Mouse (Mus musculus) frontal cortex, adult 2 months (tissue): ENCODE measurements at regions not wholly inside any gene's neighbourhood (a gene's known extent, or its start where the extent isn't known, plus 50 kb on each side); places are given as distances from the start of the nearest gene placed in this dataset.
A peak's percentile ranks its signal among the peaks of the same experiment; 100 is the strongest.

Experiments used
- DNase-seq, 2 experiments: peaks; one replicate each; pipeline ENCODE4 v3.0.0; 2022; ENCODE audit warnings: low spot score in 1 of 2; ENCODE audit errors: extremely low spot score in 1 of 2

DNA sequence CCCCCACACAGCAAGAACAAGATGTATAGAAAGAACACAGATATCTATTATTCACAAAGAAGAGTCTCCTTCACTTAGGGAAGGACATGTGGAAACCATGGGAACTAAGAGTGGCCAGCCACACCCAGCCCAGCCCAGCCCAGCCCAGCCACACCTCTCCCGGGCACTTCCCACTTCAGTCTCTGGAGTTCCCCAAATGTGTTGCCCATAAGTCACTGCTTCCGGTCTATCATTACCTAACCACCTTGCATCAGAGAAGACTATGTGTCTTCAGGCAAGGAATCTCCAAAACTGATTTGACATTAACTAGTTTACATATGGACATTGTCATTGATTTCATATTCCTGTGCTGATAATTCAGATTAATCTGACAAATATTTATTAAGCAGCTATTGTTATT is 147.6 kb downstream of the Nfkbiz start:
- DNase-seq = no peak

DNA sequence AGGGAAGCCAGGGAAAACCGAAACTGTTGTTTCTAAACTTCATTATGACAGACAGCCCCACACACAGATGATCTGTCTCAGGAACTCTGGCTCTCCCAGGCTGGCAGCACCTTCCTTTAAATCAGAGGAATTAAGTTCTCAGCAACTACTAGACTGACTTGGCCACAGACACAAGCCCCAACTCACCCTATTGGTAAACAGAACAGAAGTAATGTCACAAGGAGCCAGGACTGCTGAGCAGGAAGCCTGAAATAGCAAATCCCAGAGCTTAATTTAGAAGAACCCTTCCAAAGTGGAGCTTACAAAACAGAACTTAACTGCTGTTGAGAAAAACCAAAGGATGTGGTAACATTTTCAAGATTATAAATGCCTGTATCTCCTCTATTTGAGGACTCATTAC is 174.8 kb downstream of the Nfkbiz start:
- peak in 1 of 2 experiments; percentile 1 for DNase-seq

DNA sequence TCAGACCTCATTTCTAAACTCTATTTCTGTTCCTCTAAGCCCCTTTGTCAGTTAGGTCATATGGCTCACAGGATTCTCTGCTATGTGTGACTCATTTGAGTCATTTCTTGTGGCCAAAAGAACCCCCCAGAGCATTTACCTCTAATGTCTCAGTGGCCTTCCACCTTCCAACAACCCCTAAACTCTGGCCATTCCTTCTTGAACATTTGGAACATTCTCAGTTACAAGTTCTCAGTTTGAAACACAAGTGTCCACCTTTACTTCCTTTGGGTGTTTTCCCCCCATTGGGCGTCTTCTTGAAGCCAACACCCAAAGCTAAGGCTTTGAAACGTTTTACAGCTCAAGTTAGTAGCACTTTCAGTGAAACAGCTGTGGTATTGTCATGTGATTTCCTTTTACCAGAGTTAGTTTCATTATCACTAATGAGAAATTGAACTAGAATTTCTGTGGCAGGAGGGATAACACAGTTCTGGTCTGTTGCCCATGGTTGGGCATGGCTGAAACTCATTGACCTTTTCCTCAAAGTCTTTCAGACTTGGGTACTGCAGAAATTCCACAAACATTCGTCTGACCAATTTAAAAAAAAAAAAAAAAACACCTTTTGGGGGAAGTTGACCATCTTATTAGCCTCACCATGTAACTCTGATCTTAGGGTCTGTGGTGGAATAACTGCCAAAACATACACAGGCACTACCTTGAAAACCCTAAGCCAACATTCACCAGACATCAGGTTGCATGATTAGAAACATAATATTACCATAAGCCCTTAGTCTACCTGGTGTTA is 201.8 kb downstream of the Nfkbiz start:
- DNase-seq = no peak

DNA sequence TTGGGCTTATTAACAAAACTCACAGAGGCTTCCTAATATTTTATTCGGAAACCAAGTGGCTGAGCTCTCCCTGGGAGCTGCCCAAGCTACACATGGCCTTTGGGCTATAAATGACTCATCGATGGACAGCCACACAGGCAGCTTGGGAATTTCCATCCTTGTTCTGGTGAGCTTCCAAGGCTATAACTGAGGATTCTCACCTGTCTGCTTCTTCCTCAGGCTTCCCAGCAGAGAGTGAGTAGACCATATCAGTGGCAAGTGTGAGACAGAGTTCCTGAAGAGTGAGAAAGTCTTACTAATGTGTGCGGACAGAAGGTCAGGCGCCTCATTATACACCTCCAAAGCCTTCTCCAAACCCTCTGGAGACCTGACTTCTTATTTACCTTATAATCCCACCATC is 202.5 kb downstream of the Nfkbiz start:
- DNase-seq = no peak

DNA sequence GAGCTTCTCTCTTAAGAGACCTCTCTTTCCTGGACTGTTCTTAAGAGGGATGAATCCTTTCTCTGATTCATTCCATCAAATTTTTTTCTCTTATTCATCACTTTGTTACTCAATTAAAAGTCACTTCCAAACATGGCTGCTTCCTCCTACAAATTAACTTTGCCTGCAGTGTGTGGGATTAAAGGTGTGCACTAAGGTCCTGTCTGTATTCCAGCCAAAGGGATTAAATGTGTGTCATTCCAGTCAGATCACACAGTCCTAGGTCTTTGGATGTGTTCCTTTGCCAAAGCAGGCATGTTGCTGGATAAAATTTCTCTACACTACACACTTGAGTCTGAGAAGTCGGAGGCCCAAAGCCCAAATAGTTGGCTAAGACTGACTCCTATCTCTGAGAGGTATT is 204.0 kb downstream of the Nfkbiz start:
- no peak for DNase-seq

DNA sequence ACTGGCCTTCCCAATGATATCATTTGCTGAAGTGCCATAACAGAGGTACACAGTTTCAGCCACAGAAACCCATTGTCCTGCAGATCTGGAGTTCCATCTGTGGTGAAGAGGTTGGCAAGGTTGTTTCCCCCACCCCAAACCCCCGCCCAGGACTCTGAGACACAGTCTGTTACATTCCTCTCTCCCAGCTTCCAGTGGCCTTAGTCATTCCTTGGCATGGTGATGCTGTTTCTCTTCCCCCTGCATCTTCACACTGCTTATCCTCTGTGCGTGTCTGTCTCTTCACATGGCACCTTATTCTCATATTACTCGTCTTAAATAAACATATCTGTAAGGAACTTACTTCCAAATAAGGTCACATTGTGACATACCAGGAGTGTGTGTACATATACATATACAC is 206.5 kb downstream of the Nfkbiz start:
- no peak for DNase-seq

DNA sequence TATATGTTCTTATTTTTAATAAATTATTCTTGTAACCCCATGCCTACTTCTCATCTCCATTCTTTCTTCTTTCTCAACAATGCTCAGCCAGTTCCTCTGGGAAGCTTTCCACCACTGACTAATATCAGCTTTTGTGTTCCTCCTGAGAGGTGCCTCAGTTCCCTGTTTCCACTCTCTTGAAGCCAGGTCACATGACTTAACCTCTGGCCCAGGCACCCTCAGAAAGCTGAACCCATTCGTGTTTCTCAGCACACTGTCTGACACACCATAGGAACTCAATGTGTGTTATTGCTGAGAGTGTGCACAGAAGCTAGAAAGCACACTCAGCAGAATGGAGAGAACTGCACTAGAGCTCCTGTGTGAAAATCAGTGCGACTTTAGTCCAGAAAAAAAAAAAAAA is 207.1 kb downstream of the Nfkbiz start:
- DNase-seq = no peak

DNA sequence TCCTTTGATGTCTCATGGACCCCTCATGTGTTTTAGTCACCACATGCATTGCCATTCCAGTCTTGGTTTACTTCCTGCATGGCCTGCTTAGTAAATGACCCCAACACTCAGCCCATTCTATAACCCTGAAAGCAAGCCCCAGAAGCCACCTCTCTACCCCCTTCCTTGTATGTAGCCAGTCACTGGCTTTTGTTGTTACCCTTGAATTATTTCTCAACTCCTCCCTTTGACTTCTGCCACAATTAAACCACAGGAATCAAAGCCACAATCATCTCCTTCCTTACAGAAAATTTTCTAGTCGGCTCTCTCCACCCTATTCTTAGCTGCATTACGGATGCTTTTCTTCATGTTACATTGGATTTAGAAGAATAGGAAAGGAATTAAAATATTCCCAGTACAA is 207.7 kb downstream of the Nfkbiz start:
- DNase-seq = no peak

DNA sequence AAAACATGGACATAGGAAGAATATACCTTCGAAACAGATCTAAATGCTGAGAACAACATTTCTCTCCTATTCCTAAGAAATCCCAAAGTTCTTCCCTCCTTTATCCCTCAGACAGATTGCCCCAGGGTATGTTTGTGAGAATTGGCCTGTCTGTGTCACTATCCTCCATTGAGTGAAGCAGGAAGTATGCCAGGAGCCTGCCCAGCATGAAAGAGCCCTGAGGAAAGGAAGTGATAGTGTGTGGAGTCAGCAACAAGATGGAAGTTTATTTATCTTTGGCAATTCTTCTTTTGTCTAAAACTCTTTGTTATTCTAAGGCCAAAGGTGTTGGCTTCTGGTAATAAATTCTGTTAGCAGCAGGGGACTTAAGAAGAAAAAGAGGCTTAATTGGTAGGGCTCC is 211.2 kb downstream of the Nfkbiz start:
- no peak for DNase-seq

DNA sequence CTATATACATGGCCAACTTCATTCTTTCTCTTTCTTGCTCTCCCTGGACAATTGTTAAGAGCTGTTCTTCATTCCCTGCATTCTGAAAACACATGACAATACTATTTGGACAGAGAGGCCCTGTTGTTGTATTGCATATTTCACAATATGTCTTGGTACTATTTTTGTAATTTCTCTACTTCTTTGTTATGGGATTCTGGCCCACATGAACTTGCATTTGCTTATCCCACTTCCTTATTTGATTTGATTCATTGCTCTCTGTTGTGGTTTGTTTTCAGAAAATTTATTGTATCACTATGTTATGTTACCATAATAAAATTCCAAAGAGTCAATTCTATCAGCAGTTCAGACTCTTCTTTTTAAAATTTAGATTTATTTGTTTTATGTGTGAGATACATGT is 215.3 kb downstream of the Nfkbiz start:
- no peak for DNase-seq

DNA sequence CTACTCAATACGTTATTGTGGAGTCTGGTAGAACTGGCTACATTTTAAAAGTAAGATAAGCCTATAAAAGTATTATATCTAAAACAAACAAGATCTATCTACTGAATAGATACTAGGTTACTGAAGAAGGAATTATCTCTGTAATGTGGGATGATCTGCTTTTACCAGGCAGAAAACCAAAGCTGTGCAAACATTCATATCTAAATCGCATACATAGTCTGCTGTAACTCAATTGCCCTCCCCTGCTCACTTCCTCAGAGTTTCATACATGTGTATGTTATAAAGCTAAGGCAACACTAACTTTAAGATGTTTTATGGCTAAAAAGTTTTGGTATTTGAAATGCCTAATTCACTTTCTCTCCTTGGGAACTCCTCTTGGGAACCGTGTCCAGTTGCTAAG is 219.0 kb downstream of the Nfkbiz start:
- DNase-seq = no peak

DNA sequence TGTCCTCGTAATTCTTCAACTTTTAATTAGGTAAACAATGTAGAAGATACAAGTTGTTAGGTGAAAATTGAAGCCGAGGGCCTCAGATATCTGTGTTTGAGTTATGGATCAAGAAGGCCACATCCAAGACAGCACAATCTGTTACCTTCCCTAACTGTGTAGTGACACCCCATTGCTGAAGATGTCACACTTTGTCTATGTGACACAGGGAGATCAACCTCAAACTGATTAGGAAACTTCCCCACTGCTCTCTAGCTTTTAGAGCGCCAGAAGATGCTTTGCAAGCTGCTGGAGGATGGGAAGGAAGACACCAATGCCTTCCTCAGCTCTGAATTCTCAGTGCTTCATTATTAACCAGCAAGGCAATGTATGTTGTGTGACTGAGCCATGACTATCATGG is 220.7 kb downstream of the Nfkbiz start:
- DNase-seq = no peak

DNA sequence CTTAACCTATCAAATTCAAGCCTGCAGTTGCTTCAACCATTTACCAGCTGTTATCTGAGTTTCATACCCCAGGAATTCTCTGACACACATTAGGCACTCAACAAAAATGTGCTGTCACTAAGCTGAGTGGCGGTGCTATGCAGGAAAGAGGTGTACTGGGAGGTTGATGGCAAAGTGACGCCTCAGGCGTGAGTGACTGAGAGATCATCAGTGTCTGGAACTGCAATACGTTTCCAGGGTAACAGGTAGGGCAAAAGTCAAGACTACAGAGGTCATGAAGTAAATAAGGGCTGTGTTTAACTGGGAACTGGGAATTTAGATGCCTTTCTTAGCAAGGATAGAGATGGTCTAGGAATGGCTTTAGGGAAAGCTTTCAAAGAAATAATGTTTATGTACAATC is 221.2 kb downstream of the Nfkbiz start:
- DNase-seq = no peak

DNA sequence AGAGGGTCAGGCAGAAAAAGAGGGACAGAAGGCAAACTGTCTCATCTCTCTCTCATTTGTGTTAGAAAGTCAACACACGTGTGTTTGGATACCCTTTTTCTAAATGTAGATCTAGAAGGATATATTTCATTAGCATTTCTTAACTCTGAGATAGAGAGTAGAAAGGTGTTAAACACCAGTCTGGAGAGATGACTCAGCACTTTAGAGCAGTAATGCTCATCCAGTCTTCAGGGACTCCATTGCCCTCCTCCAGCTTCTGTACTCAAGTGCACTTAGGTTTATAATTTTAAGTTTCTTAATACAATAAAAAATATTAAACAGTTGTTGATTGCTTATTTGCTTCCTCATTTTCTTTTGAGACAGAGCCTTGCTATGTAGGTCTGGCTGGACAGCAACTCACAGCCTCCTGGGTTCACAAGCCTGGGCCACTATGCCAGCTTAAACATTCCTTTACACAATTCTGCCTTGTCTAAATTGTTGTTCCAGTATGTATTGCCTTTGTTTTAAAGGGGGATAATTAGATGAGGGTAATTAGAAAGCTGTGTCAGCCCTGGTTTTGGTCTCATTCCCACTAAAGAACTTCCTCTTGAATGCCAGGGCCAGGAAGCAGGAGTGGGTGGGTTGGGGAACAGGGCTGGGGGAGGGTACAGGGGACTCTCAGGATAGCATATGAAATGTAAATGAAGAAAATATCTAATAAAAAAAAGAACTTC is 222.1 kb downstream of the Nfkbiz start:
- DNase-seq = no peak

DNA sequence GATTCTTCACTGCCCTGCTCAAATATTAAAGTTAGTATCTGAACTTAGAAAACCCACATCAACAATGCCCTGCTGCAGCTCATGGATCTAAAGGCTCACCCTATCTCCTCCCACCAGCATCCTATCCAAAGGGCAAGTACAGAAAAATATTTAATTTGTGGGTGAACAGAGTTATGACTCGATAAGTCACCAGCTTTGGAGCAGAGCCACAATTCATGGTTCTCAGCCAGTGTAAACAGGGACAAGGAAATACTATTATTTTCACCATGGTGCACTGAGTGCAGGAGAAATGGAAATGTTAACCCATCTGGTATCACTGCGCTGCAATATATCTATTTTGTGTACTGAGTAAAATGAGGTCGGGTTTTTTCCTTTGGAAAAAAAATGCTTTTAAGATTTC is 225.8 kb downstream of the Nfkbiz start:
- no peak for DNase-seq

DNA sequence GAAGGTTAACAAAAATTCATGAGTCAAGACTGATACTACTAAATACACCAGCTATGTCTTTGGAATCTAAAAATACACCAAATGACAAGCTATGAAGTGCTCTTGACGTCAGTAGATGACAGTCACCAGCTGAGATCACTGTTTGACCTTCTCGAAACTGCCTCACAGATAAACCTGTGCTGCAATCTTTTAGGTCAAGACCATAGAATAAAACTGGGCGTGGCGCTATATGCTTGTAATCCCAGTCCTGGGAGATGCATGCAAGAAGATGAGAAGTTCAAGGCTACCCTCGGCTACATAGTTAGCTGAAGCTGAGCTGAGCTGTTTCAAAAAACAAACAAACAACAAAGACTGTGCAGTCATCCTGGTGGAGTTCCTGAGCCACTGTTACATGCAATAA is 226.7 kb downstream of the Nfkbiz start:
- DNase-seq = no peak

DNA sequence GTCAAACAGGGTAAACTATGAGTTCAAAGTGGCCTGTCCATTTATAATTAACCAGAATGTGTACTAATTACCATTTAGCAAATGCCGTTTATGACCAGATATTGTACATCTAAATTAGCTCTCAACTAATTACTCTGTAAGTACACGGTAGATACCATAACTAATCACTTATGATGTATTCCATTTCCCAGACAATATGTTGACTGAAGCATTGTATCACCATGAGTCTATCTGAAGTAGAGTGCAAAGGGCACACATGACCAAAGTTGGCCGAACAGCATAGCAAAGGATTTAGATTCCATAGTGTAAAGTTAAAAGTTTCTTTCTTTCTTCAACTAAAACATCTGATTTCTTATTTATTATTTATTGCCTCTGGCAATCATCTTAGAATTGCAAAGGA is 227.5 kb downstream of the Nfkbiz start:
- no peak for DNase-seq

DNA sequence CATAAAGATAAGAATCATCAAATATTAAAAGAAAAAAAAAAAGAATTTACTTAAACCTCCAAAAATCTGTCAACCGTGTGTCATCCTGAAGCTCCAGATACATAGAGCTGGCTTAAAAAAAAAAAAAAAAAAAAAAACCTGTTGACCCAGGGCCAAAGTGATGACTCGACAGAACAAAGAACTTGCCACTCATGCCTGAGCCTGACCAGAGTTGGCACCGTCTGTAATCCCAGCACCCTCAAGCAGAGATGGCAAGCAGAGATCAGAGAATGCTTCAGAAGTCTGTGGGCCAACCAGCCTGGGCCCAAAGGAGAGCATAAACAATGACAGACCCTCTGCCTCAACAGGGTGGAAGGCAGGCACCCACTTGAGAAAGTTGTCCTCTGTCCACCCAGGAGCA is 230.3 kb downstream of the Nfkbiz start:
- DNase-seq = no peak

DNA sequence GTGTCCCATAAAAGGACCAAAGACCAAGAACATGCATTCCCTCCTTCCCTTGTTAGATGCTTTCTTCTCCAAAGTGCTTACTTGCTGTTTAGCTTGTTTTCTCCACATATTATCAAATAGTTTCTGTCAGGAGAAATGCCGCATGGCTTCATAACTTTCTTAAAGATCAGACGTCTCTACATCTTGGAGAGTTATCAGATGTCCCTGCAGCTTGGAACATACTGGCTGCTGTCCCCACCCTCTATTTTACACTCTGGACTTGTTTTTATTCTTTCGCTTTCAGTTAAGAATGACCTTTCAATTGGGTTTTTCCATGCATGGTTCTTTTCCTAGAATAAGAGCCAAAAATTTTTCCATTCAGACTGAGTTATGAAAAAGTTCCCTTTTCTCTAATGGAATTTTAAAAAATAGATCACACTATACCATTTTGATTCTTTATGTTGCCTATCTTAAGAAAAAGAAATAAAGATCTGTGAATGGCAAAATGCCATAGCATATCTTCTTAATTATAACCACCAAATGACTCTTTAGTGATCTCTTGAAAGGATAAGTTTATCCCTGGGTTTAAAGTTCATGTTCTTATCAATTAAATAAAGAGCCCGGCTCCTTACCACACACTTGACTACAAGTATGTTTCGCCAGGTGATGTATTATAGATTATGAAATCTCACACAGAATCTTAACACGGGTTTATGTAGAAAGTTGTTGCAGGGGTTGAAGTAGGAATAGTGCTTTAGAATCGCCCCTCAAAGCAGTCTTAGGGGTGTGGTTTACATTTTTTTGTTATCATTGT is 232.1 kb downstream of the Nfkbiz start:
- DNase-seq = no peak

DNA sequence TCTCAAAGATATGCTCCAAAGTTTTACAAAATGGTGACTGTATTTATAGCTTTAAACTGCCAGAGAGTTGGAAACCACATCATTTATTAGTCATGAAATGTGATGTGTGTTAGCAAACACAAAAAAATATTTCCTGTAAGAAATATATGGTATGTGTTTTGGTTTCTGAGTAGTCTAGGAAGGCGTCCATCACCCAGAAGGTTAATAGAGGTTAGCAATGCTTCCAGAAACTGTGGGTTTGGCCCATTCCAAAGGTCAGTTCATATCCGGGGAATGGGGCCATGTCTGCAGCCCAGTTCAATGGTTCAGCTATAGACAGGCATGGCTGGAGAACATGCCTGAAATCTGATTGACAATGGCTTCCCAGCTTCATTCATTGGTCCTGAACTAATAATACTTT is 235.1 kb downstream of the Nfkbiz start:
- DNase-seq = no peak

DNA sequence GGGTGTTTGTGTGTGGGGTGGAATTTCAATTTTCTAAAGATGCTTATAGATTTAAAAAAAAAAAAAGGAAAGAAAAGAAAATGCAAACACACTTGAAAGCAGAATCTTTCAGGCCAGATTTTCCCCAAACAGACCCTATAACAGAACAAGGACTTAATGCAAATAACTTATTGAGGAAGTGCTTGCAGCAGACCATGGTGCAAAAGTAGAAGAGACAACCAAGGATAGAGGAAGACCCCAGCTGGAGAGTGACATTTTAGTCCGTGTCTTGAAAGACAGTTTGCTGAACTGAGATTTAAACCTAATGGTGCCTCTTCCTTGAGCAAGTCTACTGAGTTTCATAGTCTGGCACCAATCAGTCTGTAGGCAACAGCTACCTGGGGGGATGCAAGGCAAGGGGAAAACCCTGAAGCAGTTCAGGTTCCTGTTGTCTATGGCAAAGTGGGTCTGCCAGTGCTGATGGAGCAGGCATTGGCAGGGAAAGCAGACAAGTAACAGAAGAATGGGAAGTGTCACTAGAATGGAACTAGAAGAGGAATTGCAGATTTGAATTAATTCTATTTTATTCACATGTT is 249.2 kb downstream of the Nfkbiz start:
- no peak for DNase-seq
